Mouse (Mus musculus): ENCODE data around the gene Pomp. TPM values are rescaled to one million over a fixed set of nuclear protein-coding genes. Genes with fewer than 3 reads are reported as not detected.

Pomp gene
- 100 to 1,000 TPM; 138 to 152 TPM for total RNA-seq (2021)
- long read RNA-seq, experiment 1, transcript Pomp-201 (6 exons, 1,579 nt): major isoform, 194 of 218 reads
- long read RNA-seq, experiment 1, partial matches to known transcripts: 20 of 218 reads
- long read RNA-seq, experiment 1, other reads (novel, unspliced or antisense): 4 of 218 reads
- long read RNA-seq, experiment 2, transcript Pomp-201 (6 exons, 1,579 nt): major isoform, 181 of 207 reads
- long read RNA-seq, experiment 2, partial matches to known transcripts: 22 of 207 reads
- long read RNA-seq, experiment 2, other reads (novel, unspliced or antisense): 3 of 207 reads

GRCm38 (mm10) chr5:147860449-147861261 lies at the start of gene Pomp:
TSS of gene Pomp (plus strand) at chr5:147860461.
- peak; percentile 89 for DNase-seq (ENCODE audit: low spot score)

GRCm38 (mm10) chr5:147812255-147813040 lies 47.8 kb upstream of the Pomp start:
- peak; percentile 37 for DNase-seq (ENCODE audit: low spot score)

- no peak for DNase-seq (ENCODE audit: low spot score)
These were observed 45.3 kb upstream of the Pomp start for GRCm38 (mm10) chr5:147814971-147815370.

- no peak for DNase-seq (ENCODE audit: low spot score)
These were observed 44.7 kb upstream of the Pomp start for GRCm38 (mm10) chr5:147815592-147815991.

GRCm38 (mm10) chr5:147816465-147816864 lies 43.8 kb upstream of the Pomp start:
- no peak for DNase-seq (ENCODE audit: low spot score)

- no peak for DNase-seq (ENCODE audit: low spot score)
These were observed 42.3 kb upstream of the Pomp start for GRCm38 (mm10) chr5:147817747-147818496.

GRCm38 (mm10) chr5:147818866-147819265 lies 41.4 kb upstream of the Pomp start:
- no peak for DNase-seq (ENCODE audit: low spot score)

- DNase-seq (ENCODE audit: low spot score): no peak
These were observed 40.4 kb upstream of the Pomp start for GRCm38 (mm10) chr5:147819895-147820294.

- DNase-seq (ENCODE audit: low spot score): no peak
These were observed 36.1 kb upstream of the Pomp start for GRCm38 (mm10) chr5:147824021-147824605.

- no peak for DNase-seq (ENCODE audit: low spot score)
These were observed 34.8 kb upstream of the Pomp start for GRCm38 (mm10) chr5:147825375-147825969.

GRCm38 (mm10) chr5:147826091-147826490 lies 34.2 kb upstream of the Pomp start:
- no peak for DNase-seq (ENCODE audit: low spot score)

- no peak for DNase-seq (ENCODE audit: low spot score)
These were observed 33.7 kb upstream of the Pomp start for GRCm38 (mm10) chr5:147826546-147826945.

- DNase-seq (ENCODE audit: low spot score): no peak
These were observed 31.4 kb upstream of the Pomp start for GRCm38 (mm10) chr5:147828846-147829245.

GRCm38 (mm10) chr5:147832842-147833241 lies 27.4 kb upstream of the Pomp start:
- no peak for DNase-seq (ENCODE audit: low spot score)

- DNase-seq (ENCODE audit: low spot score): no peak
These were observed 25.3 kb upstream of the Pomp start for GRCm38 (mm10) chr5:147834841-147835500.

- DNase-seq (ENCODE audit: low spot score): no peak
These were observed 20.8 kb upstream of the Pomp start for GRCm38 (mm10) chr5:147839418-147839817.

GRCm38 (mm10) chr5:147843340-147843739 lies 16.9 kb upstream of the Pomp start:
- DNase-seq (ENCODE audit: low spot score): no peak

GRCm38 (mm10) chr5:147845319-147845718 lies 14.9 kb upstream of the Pomp start:
- no peak for DNase-seq (ENCODE audit: low spot score)

- no peak for DNase-seq (ENCODE audit: low spot score)
These were observed 12.9 kb upstream of the Pomp start for GRCm38 (mm10) chr5:147847361-147847760.

Data from gastrocnemius, adult 18-20 months (tissue).